Mouse (Mus musculus) right cerebral cortex, adult 2 months (tissue): ENCODE results near the gene Shisal2a.

Experiments used
- DNase-seq, 2 experiments: peaks; one replicate each; pipeline ENCODE4 v3.0.0; 2021 to 2022; ENCODE audit warnings: low spot score in 2 of 2

The Shisal2a gene

DNA sequence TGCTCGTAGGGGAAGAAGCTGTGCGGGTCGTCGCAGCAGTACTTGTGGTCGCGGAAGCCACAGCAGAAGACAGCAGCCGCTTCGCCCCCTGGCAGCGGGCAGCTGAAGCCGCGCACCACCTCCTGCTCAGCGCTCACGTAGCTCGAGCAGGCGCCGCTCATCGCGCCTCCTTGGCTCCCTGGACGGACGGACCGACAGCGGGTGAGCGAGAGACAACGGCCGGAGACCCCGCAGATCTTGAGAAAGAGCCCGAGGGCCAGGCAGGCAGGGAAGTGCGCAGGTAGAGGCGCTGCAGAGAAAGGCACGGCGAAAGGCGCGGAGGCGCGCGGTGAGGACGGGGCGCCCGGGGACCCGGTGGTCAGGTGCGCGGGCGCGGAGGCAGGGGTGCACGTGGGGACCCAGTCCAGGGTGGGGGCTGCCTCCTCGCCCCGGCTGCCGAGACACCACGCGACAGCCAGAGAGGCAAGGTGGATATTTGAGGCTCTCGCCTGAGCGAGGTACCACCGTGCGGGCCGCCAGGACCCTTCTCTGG, at the start of gene Shisal2a:
Gene Shisal2a (minus strand): TSS at position 167 of the 532 bp plus-strand sequence.
- no peak for DNase-seq

- DNase-seq = no peak
Measured at GRCm38 (mm10) chr4:108431561-108431936, 48.4 kb upstream of the Shisal2a start.

GRCm38 (mm10) chr4:108430656-108431560, 47.8 kb upstream of the Shisal2a start:
- no peak for DNase-seq

- no peak for DNase-seq
Measured at GRCm38 (mm10) chr4:108428341-108428721, 45.2 kb upstream of the Shisal2a start.

DNA sequence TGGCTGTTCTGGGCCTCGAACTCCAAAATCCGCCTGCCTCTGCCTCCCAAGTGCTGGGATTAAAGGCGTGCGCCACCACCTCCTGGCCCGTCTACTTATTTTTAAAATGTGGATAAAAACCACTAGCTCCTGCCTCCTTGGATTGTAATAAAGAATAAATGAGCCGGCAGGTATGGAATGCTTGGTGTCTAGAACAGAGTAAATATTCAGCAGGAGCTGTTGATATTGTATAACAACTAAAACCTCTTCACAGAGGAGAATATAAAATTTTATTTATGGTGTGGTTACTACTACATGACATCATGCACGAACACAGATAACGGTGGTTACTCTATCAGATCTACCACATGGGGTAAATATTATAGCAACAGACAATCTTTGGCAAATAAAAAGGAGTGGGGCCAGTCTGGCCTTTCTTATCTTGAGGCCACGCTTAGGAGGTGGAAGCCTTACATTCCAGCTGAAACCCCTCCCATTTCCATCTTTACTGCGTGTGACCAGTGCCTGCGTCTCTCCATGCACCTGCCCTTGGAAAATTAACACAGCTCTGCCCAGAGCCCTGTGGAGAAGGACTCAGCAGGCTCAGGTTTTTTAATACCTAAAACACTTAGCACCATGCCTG, 44.7 kb upstream of the Shisal2a start:
- DNase-seq = no peak

GRCm38 (mm10) chr4:108424587-108424986, 41.4 kb upstream of the Shisal2a start:
- DNase-seq = no peak

GRCm38 (mm10) chr4:108407621-108408020, 24.5 kb upstream of the Shisal2a start:
- no peak for DNase-seq

- peak in 1 of 2 experiments; percentile 13 for DNase-seq
Measured at GRCm38 (mm10) chr4:108406861-108407401, 23.8 kb upstream of the Shisal2a start, which contains the start of gene Gpx7. Gene Gpx7, minus strand, starts transcription at chr4:108406961.

DNA sequence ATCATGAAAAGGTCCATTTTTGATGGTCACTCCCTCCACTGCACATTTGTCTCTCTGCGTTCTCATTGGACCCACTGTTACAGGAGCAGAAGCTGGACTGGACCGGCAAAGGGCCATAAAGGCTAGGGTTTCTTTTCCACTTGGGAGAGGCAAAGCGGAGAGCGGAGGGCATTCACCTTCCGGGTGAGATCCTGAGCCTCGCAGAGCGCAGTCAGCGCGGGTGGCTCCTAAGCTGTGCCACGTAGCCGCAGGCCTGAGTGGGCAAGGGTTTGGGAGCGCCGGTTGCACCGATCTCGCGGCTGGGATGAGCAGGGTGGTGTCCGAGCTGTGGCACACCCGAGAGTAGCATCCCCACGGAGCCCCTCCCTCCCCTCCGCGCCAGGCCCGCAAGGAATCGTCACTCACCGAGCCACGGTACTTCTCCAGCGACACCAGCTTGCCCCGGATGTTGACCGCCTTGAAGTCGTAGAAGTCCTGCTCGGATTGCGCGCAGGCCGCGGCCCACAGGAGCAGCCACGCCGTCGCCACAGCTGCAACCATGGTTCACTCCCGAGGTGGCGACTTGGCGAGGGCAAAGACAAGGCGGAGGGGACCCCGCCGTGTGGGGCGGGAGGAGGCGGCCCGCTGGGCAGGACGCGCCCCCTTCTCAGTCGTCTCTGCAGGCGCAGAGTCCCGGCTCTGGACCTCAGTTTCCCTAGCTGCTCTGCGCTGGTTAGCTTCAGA, 23.1 kb upstream of the Shisal2a start:
- peak; percentile 55 to 73 for DNase-seq

DNA sequence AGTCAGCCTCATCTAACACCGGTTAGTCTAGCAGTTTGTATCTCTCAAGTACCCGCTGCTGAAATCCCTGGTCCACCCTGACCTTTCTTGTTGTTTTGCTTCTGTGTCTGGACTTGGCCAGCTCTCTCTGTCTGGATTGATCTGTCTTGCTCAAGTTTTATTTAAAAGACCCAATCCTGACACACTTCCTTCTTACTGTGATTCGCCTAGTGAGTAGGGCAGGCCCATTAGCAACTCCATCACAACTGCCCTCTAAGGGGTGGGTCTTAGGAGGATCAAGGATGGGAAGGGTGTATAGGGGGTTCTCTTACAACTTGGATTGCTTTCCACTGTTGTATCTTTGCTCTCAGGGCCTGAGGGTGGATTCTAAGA, 22.6 kb upstream of the Shisal2a start:
- no peak for DNase-seq

- no peak for DNase-seq
Measured at GRCm38 (mm10) chr4:108403861-108404635, 20.9 kb upstream of the Shisal2a start.

- DNase-seq = no peak
Measured at GRCm38 (mm10) chr4:108400395-108400794, 17.2 kb upstream of the Shisal2a start.

- DNase-seq = no peak
Measured at GRCm38 (mm10) chr4:108394236-108394635, 11.1 kb upstream of the Shisal2a start.

- no peak for DNase-seq
Measured at GRCm38 (mm10) chr4:108392558-108392957, 9.4 kb upstream of the Shisal2a start.

DNA sequence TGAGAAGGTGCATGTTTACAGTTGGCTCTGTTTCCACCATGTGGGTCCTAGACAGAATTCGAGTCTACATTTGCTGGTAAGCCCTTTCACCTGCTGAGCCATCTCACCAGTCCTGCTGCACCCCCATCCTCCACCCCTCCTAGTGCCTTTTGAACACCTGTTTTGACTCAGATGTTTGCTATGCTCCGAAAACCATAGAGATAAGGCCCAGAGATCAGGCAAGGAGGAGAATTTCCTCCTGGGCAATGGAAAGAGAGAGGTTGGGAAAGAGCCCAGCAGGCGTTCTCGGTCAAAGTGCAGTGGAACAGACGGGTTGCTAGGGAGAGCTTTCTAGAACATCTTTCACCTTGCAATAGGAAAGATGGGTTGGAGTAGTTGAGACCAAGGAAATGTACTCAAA, 8.0 kb upstream of the Shisal2a start:
- no peak for DNase-seq

DNA sequence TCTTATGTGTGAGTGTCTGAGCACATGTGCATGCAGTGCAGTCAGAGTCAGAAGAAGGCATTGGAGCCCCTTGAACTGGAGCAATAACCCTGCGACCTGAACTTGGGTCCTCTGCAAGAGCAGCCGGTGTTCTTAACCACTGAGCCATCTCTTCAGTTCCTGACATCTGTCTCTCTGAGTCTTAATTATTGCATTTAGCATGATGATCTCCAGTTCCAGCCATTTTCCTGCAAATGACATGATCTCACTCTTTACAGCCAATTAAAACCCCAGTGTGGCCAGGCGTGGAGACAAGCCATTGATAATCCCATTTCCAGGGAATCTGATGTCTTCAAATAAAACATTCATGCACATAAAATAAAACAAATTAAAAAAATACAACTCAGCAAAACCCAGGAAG, 5.6 kb upstream of the Shisal2a start:
- DNase-seq = no peak

- DNase-seq = peak; percentile 17 to 32
Measured at GRCm38 (mm10) chr4:108387681-108388253, 4.6 kb upstream of the Shisal2a start.

DNA sequence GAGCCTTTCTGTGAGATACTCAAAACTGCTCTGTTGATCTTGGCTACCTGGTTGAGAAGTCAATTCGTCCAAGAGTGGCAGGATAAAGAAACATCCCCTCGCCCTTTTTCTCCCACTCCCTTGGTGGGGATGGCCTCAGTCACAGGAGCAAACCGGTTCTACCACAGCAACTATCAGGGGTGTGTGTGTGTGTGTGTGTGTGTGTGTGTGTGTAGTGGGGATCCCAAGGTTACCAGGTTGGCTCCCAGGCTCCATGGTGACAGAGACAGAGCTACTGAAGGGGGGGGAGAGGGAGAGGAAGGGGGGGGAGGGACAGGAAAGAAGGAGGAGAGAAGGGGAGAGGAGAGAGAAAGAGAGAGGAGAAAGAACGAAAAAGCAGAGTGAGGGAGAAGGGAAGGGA, 4.0 kb upstream of the Shisal2a start:
- DNase-seq = no peak

DNA sequence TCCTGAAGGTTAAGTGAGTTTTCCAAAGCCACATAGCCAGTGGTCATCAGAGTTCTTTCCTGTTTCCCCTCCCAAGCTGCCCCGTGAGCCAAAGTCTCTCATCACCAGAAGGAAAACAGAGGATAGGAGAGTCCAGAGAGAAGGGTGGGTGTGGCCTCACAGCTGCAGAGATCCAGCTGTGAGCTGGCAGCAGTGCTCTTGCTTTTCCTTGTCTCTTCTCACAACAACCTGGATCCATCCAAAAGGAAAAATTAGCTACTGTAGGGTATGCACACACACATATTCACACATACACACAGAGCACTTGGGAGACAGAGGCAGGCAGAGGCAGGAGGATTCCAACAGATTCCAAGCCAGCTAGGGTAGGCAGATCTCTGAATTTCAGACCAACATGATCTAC, 2.9 kb upstream of the Shisal2a start:
- DNase-seq = no peak

- no peak for DNase-seq
Measured at GRCm38 (mm10) chr4:108380146-108380545, 3.0 kb downstream of the Shisal2a start.

GRCm38 (mm10) chr4:108379476-108379875, 3.7 kb downstream of the Shisal2a start:
- DNase-seq = no peak
